Mouse (Mus musculus) urinary bladder, postnatal 36 days (tissue): ENCODE results near the gene Abat.

Experiments used
- DNase-seq, 2 experiments: peaks; one replicate each; pipeline ENCODE4 v3.0.0; 2022; ENCODE audit warnings: low spot score in 2 of 2, mixed read lengths in 1 of 2

Gene Abat

DNA sequence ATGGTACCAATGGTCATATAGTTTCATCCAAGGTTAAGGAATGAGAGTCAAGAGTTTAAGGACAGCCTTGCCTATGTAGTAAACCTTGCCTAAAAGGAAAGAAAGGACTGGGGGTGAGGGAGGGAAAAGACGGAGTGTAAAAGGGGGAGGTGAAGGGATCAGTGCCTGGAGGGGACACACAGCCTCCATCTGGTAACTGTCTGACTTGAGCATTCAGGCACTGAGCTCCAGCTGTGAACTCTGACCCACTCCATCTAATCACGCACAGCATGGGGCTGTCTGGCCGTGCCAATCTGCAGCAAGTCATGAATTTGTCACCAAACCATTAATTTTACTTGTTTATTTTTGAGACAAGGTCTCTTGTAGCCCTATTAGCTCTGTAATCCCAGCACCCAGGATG is 60.5 kb downstream of the Abat start:
- DNase-seq: no peak

DNA sequence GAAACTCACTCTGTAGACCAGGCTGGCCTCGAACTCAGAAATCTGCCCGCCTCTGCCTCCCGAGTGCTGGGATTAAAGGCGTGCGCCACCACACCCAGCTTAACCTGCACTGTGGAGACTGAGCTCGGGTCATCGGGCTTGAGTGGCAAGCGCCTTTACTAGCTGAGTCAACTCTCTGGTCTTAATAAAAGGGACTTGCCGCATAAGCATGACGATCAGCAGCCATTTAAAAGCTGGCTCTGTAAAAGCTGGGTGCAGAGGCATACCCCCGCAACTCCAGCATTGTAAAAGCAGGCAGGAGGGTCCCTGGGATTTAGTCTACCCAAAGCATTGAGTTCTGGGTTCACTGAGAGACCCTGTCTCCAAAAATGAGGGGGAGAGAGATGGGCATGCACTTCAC is 61.1 kb downstream of the Abat start:
- DNase-seq: no peak

DNA sequence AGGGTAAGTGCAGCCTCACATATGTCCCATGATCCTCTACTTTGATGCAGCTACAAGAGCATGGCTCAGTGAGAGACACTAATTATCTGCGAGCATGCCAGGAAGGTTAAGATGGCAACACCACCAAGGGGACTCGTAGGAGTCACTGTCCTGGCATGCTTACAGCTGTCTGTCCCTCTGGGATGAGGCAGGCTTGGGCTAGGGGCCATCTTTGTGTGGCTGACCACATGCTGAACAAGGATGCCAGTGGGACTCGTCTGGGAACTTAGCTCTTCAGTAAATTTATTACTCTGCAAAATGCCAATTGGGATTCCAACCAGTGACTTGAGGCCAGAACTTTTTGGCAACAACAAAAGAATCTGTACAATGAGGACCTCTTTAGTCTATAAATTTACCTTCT is 62.9 kb downstream of the Abat start:
- DNase-seq: no peak

DNA sequence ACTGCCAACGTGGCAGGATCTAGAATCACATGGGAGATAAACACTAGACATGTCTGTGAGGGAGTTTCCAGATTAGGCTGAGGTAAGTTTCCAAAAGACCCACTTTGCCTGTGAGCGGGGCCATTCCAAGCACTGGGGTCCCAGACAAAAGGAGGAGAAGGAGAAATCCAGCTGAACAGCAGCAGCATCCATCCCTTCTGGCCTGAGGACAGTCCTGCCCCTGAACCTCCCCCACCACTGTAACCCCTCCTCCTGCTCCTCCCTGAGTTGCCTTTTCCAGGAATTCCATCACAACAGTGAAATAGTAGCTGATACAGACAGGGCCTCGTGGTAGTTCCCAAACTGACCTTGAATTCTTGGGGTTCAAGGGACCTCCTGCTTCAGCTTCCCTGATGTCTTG is 63.7 kb downstream of the Abat start:
- no peak for DNase-seq

DNA sequence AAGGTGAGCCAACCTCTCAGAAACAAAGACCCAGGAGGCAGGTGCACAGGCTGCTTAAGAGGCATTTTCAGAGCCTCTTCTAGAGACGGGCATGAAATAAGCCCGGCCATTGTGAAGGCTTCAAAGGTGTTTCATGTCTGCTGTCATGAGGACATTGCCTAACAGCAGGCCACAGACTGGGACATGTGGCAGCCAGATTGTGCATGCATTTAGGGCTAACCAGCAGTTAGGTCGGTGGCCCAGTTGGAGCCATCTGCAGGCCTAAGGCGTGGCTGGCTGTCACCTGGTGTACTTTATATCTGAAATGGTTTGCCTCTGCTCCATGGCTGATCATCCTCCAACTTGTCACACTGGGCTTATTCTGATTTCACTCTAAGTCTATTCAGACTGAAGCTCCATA is 65.1 kb downstream of the Abat start:
- no peak for DNase-seq

DNA sequence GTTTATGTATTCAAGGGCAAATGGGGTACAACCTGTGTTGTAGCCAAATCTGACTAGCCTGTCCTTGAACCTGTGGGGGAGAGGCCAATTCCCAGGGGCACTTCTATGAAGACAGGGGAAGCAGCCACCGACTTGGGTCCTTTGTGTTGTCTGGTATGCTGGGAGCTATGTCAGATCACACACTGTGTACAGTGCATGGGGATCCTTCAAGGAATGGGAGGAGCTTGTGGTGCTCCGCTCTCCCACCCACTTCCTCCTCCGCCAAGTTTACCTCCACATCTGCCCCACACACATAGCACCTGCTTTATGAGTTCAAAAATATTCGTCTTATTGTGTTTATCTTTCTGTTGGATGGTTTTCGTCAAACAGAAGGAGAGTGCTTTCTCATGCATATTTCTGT is 66.3 kb downstream of the Abat start:
- no peak for DNase-seq

DNA sequence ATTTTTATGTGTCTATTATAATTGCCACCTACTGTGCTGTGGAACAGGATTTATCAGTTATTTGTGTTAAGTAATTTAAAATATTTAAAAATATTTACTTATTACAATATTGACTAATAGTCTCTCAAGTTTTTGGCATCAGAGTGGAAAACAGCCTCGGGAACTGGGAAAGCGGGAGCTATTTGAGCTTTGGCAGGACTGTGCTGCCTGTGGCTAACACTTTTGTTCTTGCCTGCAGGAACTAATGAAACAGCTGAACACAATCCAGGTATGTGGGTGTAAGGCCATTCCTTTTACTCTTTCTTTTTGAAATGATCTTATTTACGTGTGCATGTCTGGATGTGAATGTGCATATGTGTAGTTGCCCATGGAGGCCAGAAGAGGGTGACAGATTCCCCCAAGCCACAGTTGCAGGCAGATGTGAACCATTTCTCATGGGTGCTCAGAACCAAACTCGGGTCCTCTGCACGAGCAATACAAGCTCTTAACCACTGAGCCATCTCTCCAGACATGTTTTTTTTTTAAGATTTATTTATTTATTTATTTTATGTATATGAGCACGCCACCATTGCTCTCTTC is 68.5 kb downstream of the Abat start:
- no peak for DNase-seq

DNA sequence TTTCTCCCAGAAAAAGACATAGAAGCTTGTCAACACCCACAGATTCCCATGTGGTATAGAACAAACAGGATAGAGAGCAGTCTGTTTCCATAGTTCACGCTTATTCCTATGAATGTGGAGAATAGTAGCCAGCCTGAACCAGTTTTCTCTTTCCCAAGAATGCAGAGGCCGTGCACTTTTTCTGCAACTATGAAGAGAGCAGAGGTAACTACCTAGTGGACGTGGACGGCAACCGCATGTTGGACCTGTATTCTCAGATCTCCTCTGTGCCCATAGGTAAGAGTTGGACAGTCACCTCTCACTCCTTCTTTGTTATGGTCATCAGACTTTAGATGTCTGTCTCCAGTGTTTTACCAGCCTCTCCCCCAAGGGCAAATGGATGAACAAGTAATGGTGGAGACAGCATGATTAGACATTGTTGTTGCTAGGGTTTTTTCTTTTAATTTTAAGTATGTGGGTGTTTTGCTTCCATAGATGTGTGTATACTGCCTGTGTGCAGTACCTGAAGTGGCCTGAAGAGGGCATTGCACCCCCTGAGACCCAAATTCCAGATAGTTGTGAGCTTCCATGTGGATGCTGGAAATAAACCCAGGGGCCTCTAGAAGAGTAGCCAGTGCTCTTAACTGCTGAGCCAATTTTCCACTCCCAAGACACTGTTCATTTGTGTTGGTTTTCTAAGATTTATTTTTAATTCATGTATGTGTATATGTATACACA is 69.5 kb downstream of the Abat start:
- DNase-seq: no peak

DNA sequence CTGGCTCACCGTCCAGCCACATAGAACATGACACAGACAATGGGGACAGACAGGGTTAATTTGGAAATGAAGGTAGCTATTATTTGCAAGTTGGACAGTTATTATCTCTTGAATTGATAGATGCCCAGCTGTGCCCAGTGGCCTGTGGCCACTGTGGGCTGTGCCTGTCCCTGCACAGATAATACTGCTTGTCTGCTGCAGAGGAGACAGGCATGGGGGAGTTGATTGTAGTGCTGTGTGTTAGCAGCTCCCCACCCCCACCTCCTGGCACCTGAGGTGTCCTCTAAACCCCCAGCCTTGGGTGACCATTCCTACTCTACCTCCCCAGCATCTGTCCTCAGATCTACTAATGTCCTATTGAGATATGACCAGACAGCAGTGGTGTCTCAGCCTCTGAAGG is 71.0 kb downstream of the Abat start:
- no peak for DNase-seq

DNA sequence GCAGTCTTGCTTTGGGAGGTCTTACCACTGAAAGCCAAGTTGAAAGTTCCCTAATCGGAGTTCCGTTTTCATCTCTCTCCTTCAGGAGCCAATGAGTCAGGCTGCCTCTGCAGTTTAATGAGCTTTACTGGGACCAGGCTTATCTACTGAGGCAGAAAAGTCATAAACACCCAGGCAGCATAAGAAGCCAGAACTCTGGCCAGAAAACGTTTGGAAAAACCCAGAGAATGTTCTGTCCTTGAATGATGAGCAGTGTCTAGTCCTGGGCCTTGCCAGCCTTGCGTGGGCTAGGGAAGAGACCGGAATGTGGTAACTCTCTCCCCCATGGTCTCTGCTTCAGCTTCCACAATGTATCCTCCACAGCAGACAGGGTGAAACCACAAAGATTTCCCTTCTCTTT is 71.8 kb downstream of the Abat start:
- DNase-seq: no peak

DNA sequence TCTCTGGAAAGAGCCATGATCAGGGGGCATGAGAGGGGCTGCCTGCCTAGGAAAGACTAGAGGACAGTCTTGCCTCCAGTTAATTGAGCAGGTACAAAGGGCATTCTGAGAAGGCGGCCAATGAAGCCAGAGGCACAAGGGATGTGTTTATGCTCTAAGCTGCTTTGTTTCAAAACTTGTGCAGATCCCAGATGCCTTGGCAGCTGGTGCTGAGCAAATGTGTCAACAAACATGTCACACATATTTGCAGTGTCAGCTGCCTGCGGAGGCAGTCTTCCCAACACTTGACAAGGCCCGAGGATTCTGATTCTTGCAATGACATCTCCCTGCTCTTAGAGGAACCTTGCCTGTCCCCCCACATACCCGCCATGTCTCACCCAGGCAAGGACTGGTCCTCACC is 82.2 kb downstream of the Abat start:
- DNase-seq: no peak

DNA sequence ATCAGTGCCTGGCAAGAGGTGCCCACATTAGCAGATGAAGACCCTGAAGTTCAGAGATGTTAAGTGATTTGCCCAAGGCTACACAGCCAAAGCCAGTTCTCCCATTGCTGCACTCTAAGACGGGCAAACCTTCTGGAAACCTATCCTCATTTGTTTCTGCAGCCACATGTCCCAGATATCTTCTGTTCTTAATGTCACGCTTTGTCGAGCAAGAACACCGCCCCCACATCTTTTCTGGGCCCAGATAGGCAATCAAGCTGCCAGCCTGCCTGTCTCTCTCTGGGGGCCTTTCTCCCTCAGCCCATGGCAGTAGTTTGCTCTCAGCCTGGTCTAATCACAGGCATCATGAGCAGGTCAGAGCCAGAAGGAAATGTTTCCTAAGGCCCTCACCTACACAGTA is 83.1 kb downstream of the Abat start:
- DNase-seq: no peak

DNA sequence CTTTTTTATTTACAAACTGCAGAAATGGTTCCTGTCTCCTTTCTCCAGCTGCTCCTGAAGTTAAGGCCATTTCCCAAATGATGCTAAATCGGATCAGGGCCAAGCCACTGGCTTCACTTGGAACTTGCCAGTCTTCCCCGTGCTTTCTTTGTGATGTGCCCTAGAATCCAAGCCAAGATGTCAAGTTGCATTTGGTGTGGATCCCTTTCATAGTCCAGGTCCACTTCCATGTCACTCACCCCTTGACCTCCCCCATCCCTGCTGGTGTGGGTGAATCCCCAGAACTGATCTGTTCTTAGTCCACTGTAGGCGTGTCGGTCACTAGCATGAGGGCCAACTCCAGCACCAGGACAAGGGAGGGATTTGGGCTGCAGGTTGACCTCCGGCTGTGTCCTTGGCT is 84.3 kb downstream of the Abat start:
- no peak for DNase-seq

DNA sequence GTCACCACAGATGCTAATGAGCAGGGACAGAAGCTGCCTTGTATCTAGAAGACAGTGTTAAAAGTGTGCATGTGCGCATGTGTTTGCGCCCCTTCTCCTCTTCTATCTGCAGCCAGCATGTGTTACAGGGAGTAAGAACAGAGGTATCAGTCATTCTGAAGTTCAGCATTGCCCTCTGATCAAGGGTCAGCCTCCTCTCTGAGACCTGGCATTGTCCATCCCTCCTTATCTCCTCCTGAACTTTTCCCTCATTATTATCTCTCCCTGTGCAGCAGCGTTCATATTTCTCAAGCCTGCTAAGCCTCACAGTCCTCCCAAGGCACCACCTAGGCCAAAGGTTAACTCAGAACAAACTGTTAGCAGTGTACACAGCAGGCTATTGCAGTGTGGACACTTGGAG is 90.6 kb downstream of the Abat start:
- DNase-seq: no peak

DNA sequence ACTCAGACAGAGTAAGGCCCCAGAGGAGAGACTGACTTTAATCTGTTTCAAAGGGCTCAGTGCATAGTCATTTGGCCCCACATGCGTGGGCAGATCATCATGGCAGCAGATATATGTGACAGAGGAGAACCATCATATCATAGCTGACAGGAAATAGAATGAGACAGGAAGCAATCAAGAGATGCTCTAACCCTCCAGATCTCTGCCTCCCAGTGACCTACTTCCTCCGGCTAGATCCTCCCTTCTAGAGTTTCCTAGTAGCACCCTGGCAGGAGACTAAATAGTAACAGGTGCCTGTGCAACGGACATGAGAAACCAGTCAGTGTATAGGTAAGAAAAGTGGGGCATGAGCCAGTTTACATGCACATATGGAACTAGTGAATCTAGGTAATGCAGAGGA is 97.2 kb downstream of the Abat start:
- DNase-seq: no peak

DNA sequence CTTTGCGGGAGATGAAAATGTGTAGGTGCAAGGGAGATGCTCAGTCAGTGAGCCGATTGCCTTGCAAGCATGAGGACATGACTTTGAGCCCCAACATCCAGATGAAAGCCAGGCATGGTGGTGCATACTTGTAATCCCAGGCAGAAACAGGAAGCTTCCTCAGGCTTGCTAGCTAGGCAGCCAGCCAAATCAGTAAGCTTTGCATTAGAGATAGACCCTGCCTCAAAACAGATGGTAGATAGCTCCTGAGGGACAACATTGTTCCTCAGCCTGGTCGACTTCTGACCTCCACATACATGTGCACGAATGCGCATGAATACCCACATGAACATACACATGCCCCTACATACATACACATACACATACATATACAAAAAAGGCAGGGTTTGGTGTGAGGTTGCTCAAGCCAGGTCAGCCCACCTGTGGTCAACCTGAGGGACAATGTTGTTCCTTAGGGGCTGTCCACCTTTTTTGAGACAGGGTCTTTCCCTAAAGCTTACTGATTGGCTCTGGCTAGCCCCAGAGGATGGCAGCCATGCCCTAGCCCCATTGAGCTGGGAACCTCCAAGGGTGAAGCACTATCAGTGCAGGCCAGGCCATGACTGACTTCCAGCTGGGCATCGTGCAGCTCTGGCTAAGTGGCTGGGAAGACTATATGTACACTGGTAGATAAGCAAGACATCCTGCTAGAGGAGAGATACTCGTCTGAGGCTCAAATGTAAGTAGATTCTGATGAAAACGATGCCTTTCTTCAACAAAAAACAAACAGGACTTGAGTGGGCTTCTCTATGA is 99.2 kb downstream of the Abat start:
- DNase-seq: no peak

DNA sequence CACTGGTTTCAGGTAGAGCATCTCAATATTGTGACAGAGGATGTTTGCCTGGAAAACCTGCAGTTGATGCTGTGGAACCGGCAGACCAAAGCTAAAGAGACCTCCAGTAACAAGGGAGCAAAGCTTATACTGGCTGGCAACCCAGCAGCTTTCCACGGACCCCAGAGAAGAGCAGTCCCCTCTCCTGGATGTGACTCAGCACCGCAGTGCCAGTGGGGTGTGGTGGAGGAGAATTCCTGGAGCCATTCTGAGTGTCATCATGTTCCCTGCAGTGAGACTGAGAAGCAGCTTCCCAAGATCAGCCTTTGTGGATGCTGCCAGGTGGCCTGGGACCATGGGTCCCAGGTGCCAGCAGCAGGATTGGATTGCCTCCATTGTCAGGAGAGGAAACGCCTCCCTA is 99.8 kb downstream of the Abat start:
- no peak for DNase-seq

DNA sequence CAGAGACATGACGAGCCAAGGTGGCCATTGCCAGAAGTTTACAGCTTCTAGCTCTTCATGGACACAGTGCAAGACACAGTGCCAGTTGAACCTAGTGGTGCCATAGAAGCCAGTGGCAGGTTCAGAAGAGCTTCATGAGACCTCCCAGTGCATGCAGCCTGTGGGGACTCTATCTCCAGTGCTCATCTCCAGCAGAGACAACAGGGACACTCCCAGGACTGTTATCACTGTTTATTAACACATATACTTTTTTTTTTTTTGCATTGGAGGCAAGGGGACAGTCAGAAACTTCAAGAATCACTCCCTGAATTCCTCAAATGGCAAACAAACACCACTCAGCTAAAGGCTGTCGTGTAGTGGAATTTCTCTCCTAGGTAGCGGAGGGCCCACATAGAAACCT is 100.2 kb downstream of the Abat start:
- DNase-seq: no peak

DNA sequence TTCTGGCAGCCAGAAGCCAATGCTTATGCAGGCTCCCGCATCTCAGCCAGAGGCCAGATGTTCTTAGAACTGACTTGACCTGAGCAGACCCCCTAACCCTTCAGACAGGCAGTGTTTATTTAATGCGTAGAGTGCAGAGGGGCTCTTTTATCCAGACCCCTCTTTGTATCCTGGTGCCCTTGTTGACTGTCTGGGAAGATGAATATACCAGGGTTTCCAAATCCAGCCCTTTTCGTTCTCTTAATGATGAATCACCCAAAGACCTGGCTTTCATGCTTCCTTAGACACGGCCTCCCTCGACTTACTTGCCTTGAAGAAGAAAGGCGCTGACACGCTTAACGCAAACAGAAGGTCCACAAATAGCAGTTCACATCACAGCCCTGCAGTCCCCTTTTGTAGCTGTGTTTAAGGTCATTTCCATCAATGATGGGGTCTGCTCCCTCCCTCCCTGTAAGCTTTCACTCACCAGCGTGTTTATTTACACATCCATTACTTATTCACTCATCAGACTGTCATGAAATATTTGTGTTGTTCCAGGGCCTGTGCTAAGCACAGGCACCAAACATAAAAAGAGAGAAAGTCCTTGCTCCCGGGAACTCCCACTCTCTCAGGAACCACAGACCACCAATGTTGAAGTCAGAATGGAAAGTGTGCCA is 106.6 kb downstream of the Abat start:
- DNase-seq: no peak

DNA sequence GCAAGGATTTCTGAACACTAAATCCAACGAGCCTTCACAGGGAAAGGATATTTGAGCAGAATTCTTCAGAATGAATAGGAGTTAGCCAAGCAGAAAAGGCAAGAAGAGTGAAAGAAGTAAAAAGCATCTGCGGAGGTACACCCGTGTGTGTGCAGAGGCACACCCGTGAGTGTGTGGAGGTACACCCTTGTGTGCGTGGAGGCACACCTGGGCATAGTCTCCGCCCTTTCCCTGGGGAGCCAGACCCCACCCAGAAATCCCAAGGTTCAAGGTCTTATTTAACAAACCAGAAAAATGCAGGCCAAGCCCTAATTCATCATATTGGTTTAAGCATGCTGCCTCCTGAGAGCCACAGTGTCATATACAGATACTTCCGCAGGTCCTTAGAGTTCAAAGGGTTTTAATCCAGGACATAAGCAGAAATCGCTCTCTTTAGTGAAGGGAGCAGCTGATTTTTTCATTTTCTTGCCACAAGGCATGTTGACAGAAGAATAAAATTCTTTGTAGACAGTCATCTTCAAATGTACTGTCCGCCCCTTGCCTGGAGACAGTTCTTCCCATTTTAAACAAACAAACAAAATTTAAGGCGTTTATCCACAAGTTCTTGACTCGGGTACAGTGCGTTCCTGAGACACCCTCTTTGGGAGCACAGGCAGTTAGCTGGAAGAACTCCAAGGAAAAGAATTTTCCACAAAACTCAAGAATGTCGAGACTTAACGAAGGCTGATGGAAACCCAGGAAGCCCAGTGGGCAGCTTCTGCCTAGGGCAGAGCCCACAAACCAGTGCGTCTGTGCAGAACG is 107.3 kb downstream of the Abat start:
- no peak for DNase-seq

DNA sequence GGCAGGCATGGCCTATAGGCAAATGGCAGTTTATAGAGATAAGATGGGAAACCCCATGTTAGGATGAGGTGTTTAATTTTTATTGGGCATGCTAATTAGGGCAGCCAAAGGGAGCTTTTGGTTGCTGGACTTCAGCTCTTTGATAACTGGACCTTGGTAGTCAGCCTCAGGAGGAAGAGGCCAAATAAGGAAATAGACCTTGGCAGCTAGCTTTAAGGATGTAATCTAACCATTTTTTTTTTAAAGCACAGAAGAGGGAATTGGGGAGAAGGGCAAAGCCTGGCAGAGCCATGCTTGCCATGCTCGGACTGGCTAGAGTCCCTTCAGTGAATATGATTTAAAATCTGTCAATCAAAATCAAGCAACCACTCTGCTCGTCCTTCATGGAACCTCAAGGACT is 117.2 kb downstream of the Abat start:
- DNase-seq: no peak

DNA sequence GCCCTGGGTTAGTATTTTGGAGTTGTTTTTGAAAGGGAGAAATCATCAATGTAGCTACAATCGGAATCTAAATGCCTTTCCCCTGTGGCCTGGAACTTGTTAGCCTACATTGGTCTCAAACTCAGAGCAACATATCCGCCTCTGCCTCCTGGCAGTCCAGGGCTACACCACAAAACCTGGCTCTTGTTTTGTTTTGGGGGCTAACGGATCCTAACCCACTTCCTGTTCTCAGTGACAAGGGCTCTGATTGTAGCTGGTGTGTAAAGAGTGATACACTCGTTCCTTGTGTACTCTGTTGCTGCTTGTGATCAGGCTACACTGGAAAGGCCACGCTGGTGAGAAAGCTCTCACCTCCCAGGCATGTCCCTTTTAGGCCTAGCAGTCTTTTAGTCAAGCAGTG is 118.2 kb downstream of the Abat start:
- no peak for DNase-seq
